Mouse (Mus musculus) hindbrain, postnatal 0 days (tissue): ENCODE measurements around the gene Ulk4. TPM values are rescaled to one million over a fixed set of nuclear protein-coding genes. Genes with fewer than 3 reads are reported as not detected.

Source experiments
- ATAC-seq: fragments of 200-750 bp; cut with Nextera tagmentation; 2 replicates; pipeline ENCODE4 v1.8.0; 2017; ENCODE audit warnings: mild to moderate bottlenecking, moderate TSS enrichment, moderate library complexity
- DNase-seq: peaks from one replicate; pipeline ENCODE4 v3.0.0-alpha.2; 2015; ENCODE audit warnings: low spot score
- H3K27ac ChIP-seq: fragments of 300-500 bp; sonication (generic); 2 replicates; pipeline ENCODE4 v1.5.1; 2014; ENCODE audit warnings: mild to moderate bottlenecking
- H3K27me3 ChIP-seq: fragments of 300-500 bp; sonication (generic); 2 replicates; pipeline ENCODE4 v1.6.1; 2014; ENCODE audit warnings: low read length, mixed read lengths; ENCODE audit not compliant: insufficient read depth
- H3K36me3 ChIP-seq: fragments of 300-500 bp; sonication (generic); 2 replicates; pipeline ENCODE4 v1.6.1; 2014; ENCODE audit warnings: low read length, mixed read lengths; ENCODE audit not compliant: insufficient read depth
- H3K4me1 ChIP-seq: fragments of 300-500 bp; sonication (generic); 2 replicates; pipeline ENCODE4 v1.6.1; 2014; ENCODE audit warnings: antibody characterized with exemption, low read length, mixed read lengths; ENCODE audit not compliant: insufficient read depth
- H3K4me2 ChIP-seq: fragments of 300-500 bp; sonication (generic); 2 replicates; pipeline ENCODE4 v1.6.1; 2014; ENCODE audit warnings: low read depth, mild to moderate bottlenecking, low read length, moderate library complexity, mixed read lengths
- H3K4me3 ChIP-seq: fragments of 300-500 bp; sonication (generic); 2 replicates; pipeline ENCODE4 v1.5.1; 2014; ENCODE audit warnings: low read length
- H3K9ac ChIP-seq: fragments of 300-500 bp; sonication (generic); replicated peaks from 2 replicates; pipeline ENCODE4 v1.6.1; 2014; ENCODE audit warnings: mild to moderate bottlenecking, low read length, moderate library complexity, mixed read lengths
- H3K9me3 ChIP-seq: fragments of 300-500 bp; sonication (generic); 2 replicates; pipeline ENCODE4 v1.6.1; 2016; ENCODE audit warnings: low read length, mixed read lengths
- CTCF ChIP-seq: IDR thresholded peaks from 2 replicates; pipeline ENCODE4 v1.5.1; 2016; ENCODE audit warnings: antibody characterized with exemption, control low read depth, low read depth
- WGBS: fragments of 180-500 bp; shearing (Covaris S2); extraction: QIAGEN DNeasy Blood & Tissue Kit; methylation state at CpG from one replicate; pipeline ENCODE4 v1.1.7; 2014; 5-methylcytosine and 5-hydroxymethylcytosine counted together
- polyA plus RNA-seq: library from polyadenylated mRNA; unstranded; fragments of >200 nt; fragmentation: Nextera tagmentation; extraction: Ambion mirVana; gene quantifications from 2 replicates; pipeline ENCODE4 v1.2.1, GENCODE M21; 2015
- total RNA-seq: library from RNA; depleted of rRNA; stranded (reverse); fragments of >200 nt; gene quantifications from 2 replicates; pipeline ENCODE4 v1.2.3, GENCODE M21; 2014

Gene Ulk4
- total and polyA plus RNA-seq, 2 experiments from 2014 or later, result 20.0 to 76.3 TPM

GRCm38 (mm10) chr9:121172123-121172522 lies 104.9 kb downstream of the Ulk4 start:
- WGBS, result 92% methylated on average over 6 of the region's 6 CpGs
- DNase-seq, result no peak
- no peak for ATAC-seq

DNA sequence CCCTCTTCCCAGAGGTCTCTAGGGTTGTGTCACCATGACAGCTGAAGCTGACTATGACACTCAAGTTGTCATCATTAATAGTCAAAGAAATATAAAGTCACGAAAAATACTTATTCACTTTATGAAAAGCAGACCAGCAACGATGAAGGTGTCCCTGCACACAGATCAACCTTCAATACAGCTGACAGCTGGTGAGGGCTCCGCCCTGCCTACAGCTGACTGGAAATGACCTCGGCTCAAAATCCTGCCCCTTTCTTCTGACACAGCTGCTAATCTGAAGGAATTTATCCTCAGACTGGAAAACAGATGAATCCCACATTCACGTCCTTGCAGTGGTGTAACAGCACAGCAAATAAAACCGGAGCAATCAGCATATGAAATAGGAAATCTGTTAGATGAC lies 105.4 kb downstream of the Ulk4 start:
- ATAC-seq (no peak), DNase-seq (no peak)
- no peak for TF ChIP-seq CTCF
- H3K27me3 ChIP-seq, result no peaks in the 10 kb centered on the region
- H3K4me2 ChIP-seq, result no peak overlapping the region
- H3K4me1 ChIP-seq, result no peaks in the 10 kb centered on the region
- WGBS, result 81% methylated on average over 6 of the region's 6 CpGs
- no peak overlapping the region for H3K9ac ChIP-seq
- no peak overlapping the region for H3K4me3 ChIP-seq
- no peaks in the 10 kb centered on the region for H3K9me3 ChIP-seq
- no peak overlapping the region for H3K27ac ChIP-seq
- no peaks in the 10 kb centered on the region for H3K36me3 ChIP-seq

More at GRCm38 (mm10) chr9:121172123-121172522, 104.9 kb downstream of the Ulk4 start:
- TF ChIP-seq CTCF, result no peak
- H3K9ac ChIP-seq, result no peak overlapping the region
- H3K4me1 ChIP-seq, result no peaks in the 10 kb centered on the region
- no peaks in the 10 kb centered on the region for H3K36me3 ChIP-seq
- H3K27ac ChIP-seq, result no peak overlapping the region
- H3K4me2 ChIP-seq, result no peak overlapping the region
- H3K4me3 ChIP-seq, result no peak overlapping the region
- no peaks in the 10 kb centered on the region for H3K27me3 ChIP-seq
- H3K9me3 ChIP-seq, result no peaks in the 10 kb centered on the region

- DNase-seq, result no peak
- TF ChIP-seq CTCF, result no peak
- WGBS, result 66% methylated on average over 7 of the region's 7 CpGs
Observed at GRCm38 (mm10) chr9:121164607-121165006, 112.4 kb downstream of the Ulk4 start.

DNA sequence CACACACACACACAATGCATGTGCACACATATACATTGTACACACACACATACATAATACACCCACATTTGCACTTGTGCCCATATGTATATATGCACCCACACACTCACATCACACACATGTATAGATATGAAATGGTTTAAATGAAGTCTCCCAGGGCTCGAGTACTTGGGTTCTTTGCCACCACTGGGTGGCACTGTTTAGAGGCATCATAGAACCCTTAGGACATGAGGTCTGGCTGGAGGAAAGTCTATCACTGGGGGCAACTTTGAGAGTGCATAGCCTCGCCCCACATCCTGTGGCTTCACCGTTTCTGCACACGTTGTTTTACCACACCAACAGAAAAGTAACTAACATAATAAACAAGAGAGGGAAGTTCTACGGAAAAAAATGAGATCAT lies 114.2 kb downstream of the Ulk4 start:
- 50% methylated on average over 5 of the region's 5 CpGs for WGBS
- ATAC-seq, result no peak
- Histone ChIP-seq H3K9me3 (no peaks in the 10 kb centered on the region), H3K4me3 (no peak overlapping the region), H3K27ac (no peak overlapping the region), H3K36me3 (no peaks in the 10 kb centered on the region), H3K9ac (no peak overlapping the region), H3K27me3 (no peaks in the 10 kb centered on the region), H3K4me2 (no peak overlapping the region), H3K4me1 (no peaks in the 10 kb centered on the region)
- TF ChIP-seq CTCF, result peak; percentile 71
- DNase-seq, result peak; percentile 63

More at GRCm38 (mm10) chr9:121164607-121165006, 112.4 kb downstream of the Ulk4 start:
- no peak overlapping the region for H3K4me3 ChIP-seq
- no peak overlapping the region for H3K27ac ChIP-seq
- no peaks in the 10 kb centered on the region for H3K27me3 ChIP-seq
- ATAC-seq, result no peak
- no peaks in the 10 kb centered on the region for H3K4me1 ChIP-seq
- H3K36me3 ChIP-seq, result no peaks in the 10 kb centered on the region
- H3K4me2 ChIP-seq, result no peak overlapping the region
- no peak overlapping the region for H3K9ac ChIP-seq
- H3K9me3 ChIP-seq, result no peaks in the 10 kb centered on the region

GRCm38 (mm10) chr9:121161818-121162565 lies 115.0 kb downstream of the Ulk4 start:
- WGBS, result 70% methylated on average over 12 of the region's 12 CpGs
- no peak overlapping the region; the same call in 1 of the 2 replicates for H3K27ac ChIP-seq
- no peak overlapping the region for H3K4me2 ChIP-seq
- no peak overlapping the region for H3K9ac ChIP-seq
- H3K4me1 ChIP-seq, result no peaks in the 10 kb centered on the region
- no peak for TF ChIP-seq CTCF
- H3K27me3 ChIP-seq, result no peaks in the 10 kb centered on the region
- H3K9me3 ChIP-seq, result no peaks in the 10 kb centered on the region
- no peaks in the 10 kb centered on the region for H3K36me3 ChIP-seq
- H3K4me3 ChIP-seq, result no peak overlapping the region
- ATAC-seq (peak; percentile 59; the same call in 1 of the 2 replicates), DNase-seq (peak; percentile 73)

DNA sequence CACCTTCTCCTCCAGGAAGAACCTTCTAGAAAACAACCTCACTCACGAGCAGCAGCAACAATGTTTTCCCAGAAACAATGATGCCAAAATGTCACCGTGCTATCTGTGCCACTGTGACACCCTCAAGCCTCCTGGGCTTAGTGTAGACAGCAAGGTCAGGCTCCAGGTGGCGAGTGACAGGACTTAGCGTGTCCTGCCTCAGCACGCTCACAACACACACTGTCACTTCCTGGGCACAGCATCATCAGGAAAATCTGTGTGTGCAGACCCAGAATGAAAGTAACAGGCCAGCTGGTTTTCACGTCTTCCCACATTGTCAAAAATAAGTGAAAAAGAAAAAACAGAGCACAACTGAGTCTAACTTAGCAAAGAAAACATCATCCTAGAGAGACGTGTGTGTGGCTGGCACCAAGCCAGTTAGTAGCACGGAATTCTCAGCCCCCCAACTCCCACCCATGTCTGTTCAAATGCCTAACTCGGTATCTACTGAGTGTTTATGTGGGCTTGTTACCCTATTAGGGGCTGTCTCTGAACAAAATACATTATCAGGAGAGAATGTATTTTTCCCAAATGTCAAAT lies 120.7 kb downstream of the Ulk4 start:
- TF ChIP-seq CTCF, result no peak
- Histone ChIP-seq H3K27me3 (no peaks in the 10 kb centered on the region), H3K27ac (no peak overlapping the region), H3K4me1 (no peaks in the 10 kb centered on the region), H3K9ac (no peak overlapping the region), H3K36me3 (no peaks in the 10 kb centered on the region), H3K4me3 (no peak overlapping the region), H3K4me2 (no peak overlapping the region), H3K9me3 (no peaks in the 10 kb centered on the region)
- no peak for DNase-seq
- 67% methylated on average over 9 of the region's 9 CpGs for WGBS
- ATAC-seq, result no peak

- Histone ChIP-seq H3K9me3 (no peaks in the 10 kb centered on the region), H3K4me3 (no peak overlapping the region), H3K4me1 (0 out of 2 replicates have a peak, but pooled peaks cover 5% of the 10 kb centered on the region), H3K36me3 (no peaks in the 10 kb centered on the region), H3K27me3 (no peaks in the 10 kb centered on the region), H3K4me2 (no peak overlapping the region), H3K9ac (no peak overlapping the region), H3K27ac (no peak overlapping the region)
- ATAC-seq (no peak), DNase-seq (no peak)
- WGBS, result 92% methylated on average over 5 of the region's 5 CpGs
- TF ChIP-seq CTCF, result no peak
Observed at GRCm38 (mm10) chr9:121153276-121153675, 123.7 kb downstream of the Ulk4 start.
